Mouse (Mus musculus) urinary bladder, adult 2 months (tissue): ENCODE measurements around the gene Plcxd2. TPM values are rescaled to one million over a fixed set of nuclear protein-coding genes. Genes with fewer than 3 reads are reported as not detected.

ENCODE experiments used
- DNase-seq: peaks from one replicate; pipeline ENCODE4 v3.0.0; 2022; ENCODE audit warnings: low spot score
- polyA plus RNA-seq: library from polyadenylated mRNA; depleted of rRNA; stranded (reverse); fragments of >200 nt; gene quantifications from 2 replicates; pipeline ENCODE4 v1.2.3, GENCODE M21; 2012

Plcxd2 gene
- polyA plus RNA-seq, 1 experiment: 0.78 TPM

GRCm38 (mm10) chr16:45990901-45991676 lies 18.9 kb downstream of the Plcxd2 start:
- no peak for DNase-seq

GRCm38 (mm10) chr16:45986236-45986635 lies 23.8 kb downstream of the Plcxd2 start:
- no peak for DNase-seq

DNA sequence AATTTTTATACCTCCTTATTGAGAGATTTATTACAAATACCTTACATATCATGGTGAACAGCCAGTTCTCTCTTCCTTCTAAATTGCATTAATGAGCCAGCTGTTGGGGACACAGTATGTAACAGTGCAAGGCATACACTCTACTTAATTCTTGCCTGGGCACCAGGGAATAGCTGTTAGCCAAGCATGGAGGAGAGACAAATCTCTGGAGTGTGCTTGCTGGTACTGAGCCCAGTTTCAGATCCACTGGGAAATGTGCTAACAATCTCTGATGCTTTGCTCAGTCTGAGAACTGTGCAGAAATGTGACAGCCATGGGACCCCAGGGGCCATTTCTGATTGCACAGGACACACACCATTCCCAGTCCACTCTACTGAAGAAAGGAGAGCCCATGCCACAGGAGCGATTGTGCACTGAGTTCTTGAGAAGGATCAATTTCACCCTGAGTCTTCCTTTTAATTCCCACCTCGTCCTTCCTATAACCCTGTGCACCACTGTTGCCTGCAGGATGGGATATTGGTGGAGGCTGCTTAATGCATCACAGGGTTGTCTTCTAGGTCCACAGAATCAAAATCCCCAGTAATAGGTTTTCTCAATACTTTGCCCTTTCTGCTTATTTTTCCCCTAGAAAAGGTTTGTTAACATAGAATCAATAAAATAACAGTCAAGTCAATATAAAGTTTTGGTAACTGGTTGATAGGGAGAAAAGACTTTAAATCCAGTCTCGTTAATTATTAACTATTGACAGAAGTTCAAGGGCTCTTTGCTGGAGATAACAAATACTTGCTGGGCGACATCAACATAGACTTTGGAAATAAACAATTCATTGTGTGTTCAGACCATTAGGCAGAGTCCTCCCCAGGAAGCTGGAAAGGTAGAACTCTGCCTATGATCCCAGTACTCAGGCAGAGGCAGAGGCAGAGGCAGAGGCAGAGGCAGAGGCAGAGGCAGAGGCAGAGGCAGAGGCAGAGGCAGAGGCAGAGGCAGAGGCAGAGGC lies 25.1 kb downstream of the Plcxd2 start:
- no peak for DNase-seq

GRCm38 (mm10) chr16:45976251-45976650 lies 33.8 kb downstream of the Plcxd2 start:
- no peak for DNase-seq

GRCm38 (mm10) chr16:45973959-45974686 lies 35.9 kb downstream of the Plcxd2 start:
- DNase-seq: no peak

DNA sequence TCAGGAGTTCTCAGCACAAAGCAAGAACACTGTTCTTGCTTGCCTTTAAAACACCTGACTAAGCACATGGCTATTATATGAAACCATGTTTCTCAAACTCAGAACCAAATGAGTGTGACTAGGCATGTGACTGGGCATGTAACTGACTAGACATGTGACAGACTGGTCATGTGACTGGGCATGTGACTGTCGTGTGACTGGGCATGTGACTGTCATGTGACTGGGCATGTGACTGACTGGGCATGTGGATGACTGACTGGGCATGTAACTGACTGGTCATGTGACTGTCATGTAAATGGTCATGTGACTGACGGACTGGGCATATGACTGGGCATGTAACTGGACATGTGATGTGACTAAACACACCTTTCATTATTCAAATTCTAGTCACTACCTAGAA lies 39.8 kb downstream of the Plcxd2 start:
- DNase-seq: no peak

DNA sequence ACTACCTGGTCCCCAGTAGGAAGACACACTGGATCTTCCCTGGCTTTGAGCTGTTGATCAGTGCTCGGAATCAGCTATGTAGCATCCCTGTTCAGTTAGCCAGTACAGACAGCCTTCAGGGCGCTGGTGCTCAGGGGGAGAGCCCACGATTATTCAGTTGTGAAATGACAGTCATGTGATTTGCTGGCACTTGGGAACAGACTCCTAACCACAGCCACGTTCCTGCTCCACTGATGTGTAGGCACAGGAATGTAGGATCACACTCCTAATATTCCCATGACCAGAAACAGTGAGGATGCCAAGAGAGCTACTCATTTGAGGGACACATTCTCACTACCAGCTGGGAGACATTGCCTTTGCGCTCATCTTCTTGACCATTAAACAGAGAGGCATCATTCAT lies 41.3 kb downstream of the Plcxd2 start:
- no peak for DNase-seq

GRCm38 (mm10) chr16:45967471-45967870 lies 42.5 kb downstream of the Plcxd2 start:
- DNase-seq: peak; percentile 54

- no peak for DNase-seq
These were observed 43.4 kb downstream of the Plcxd2 start for GRCm38 (mm10) chr16:45966604-45967003.

DNA sequence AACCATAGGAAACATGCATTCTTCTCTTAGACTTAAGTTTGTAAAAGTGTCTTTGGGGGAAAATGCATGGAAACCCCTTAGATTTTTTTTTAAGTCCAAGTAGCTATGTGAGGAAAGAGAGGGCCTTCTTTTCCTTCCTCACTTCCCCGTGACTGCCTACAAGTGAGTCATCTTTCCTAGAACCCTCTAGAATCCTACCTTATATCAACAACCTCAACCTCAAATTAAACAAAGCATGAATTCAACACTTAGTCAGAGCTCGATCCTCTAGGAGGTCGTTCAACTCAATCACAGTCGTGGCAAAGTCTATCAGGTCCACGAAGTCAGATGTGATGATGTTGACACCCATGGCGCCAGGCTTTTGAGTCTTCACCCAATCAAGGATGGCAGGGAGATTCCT lies 45.2 kb downstream of the Plcxd2 start:
- no peak for DNase-seq

GRCm38 (mm10) chr16:45963837-45964236 lies 46.2 kb downstream of the Plcxd2 start:
- DNase-seq: no peak

DNA sequence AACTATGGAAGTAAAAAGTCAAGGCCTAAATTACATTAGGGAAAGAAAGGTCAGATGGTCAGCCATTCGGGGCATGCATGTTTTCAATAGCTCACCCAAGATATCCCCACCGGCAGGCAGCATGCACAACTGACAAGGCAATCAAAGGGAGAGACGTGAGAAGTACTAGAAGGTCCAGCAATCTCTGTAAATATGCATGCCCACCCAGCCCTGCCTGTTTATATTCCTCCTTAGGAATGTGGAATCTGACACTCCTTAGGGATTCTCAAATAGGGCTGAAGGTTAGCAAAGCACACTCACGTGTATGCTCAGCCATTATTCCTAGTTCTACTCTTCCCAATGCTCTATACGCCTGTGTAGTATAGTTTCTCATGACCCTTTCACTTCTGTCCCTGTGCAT lies 46.9 kb downstream of the Plcxd2 start:
- no peak for DNase-seq

DNA sequence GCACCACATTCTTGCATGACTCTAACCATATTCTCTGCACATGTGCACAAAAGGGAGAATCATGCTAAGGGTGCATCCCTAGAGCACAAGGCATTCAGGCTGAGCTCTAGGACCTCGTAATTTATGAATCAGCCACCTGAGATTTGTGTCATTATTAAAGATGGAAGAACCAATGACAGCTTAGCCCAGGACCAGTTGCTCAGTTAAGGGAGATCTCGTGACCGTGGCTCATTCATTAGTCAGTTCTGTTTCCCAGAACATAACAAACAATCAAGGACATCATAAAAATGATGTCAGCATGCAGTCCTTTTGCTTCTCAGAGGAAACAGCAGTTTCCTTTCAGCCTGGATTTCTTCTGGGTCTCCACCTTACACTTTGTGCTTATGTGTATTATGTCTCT lies 49.0 kb downstream of the Plcxd2 start:
- no peak for DNase-seq

DNA sequence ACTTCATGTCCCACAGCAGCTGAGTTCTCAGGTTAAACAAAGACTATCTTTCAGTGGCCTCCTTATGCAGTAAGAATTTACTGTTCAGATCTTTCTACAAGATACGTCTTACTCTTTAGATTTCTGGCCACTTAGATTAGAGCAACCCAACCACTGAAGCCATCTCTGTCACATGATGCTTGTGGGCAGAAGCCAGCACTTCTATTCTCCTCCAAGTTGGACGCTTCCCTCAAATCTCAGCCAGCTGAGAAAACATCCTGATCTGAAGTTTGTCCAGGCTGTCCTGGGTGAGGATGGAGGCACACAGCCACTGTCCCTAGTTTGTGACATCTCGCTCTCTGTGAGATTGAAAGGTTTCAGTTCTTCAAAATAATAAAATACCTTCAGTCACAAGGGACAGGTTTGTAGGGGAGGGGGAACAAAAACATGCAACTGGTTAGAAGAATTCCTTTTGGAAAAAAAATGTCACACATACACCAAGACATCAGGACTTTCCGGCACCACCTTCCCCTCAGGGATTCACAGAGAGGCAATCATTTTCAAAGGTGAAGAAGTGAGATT lies 53.5 kb downstream of the Plcxd2 start:
- DNase-seq: no peak

GRCm38 (mm10) chr16:45953394-45953793 lies 56.6 kb downstream of the Plcxd2 start, which contains the start of gene Phldb2:
TSS of gene Phldb2 (minus strand) at chr16:45953598.
- DNase-seq: no peak

GRCm38 (mm10) chr16:45952501-45952900 lies 57.5 kb downstream of the Plcxd2 start:
- DNase-seq: no peak

- no peak for DNase-seq
These were observed 58.0 kb downstream of the Plcxd2 start for GRCm38 (mm10) chr16:45952035-45952434.

DNA sequence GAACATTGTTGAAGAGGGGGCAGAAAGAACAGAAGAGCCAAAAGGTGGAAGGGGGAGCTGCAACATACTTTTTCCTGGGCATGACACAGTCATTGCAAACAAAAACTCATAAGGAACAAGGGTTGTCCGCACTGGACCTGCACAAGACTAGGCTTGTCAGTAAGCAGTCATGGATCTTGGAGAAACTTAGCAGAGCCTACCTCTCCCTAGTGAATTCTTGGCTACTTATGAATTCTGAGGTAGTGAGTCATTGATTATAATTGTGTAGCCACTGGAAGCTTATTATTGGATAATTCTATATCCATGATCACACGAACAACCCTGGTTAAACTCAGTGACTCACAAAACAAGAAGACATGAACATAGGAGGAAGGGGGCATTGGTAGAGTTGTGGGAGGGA lies 63.7 kb downstream of the Plcxd2 start:
- no peak for DNase-seq

- no peak for DNase-seq
These were observed 64.4 kb downstream of the Plcxd2 start for GRCm38 (mm10) chr16:45945649-45946048.

GRCm38 (mm10) chr16:45945174-45945631 lies 64.8 kb downstream of the Plcxd2 start:
- no peak for DNase-seq

GRCm38 (mm10) chr16:45942169-45942891 lies 67.7 kb downstream of the Plcxd2 start:
- no peak for DNase-seq
